Mouse (Mus musculus) heart, adult 2 months (tissue): ENCODE measurements at regions not wholly inside any gene's neighbourhood (a gene's known extent, or its start where the extent isn't known, plus 50 kb on each side); places are given as distances from the start of the nearest gene placed in this dataset.
"Not testable (repeated sequence)": the region's sequence is repeated elsewhere in the genome, so short reads cannot be mapped to it uniquely, and the experiment has no call there.

Experiments used
- DNase-seq, 2 experiments: peaks; one replicate each; pipeline ENCODE4 v3.0.0; 2021
- H3K27ac ChIP-seq: fragments of 200-600 bp; 2 replicates; pipeline ENCODE4 v1.8.1; 2022
- H3K27me3 ChIP-seq: fragments of 200-500 bp; 2 replicates; pipeline ENCODE4 v1.6.1; 2012; ENCODE audit warnings: mild to moderate bottlenecking, low read length, inconsistent platforms, mixed read lengths; ENCODE audit not compliant: control insufficient read depth, insufficient read depth
- H3K36me3 ChIP-seq: fragments of 200-500 bp; 2 replicates; pipeline ENCODE4 v1.6.1; 2012; ENCODE audit warnings: low read length, inconsistent platforms; ENCODE audit not compliant: control insufficient read depth, insufficient read depth
- H3K4me1 ChIP-seq: fragments of 200-500 bp; 2 replicates; pipeline ENCODE4 v1.6.1; 2011; ENCODE audit warnings: low read length; ENCODE audit not compliant: control insufficient read depth, insufficient read depth
- H3K4me3 ChIP-seq: fragments of 200-600 bp; 2 replicates; pipeline ENCODE4 v1.8.1; 2022
- H3K79me2 ChIP-seq: fragments of 200-500 bp; replicated peaks from 2 replicates; pipeline ENCODE4 v1.6.1; 2012; ENCODE audit warnings: mild to moderate bottlenecking, inconsistent platforms, low read length, moderate library complexity, mixed read lengths; ENCODE audit not compliant: control insufficient read depth, insufficient read depth
- H3K9ac ChIP-seq: fragments of 200-500 bp; 2 replicates; pipeline ENCODE4 v1.6.1; 2012; ENCODE audit warnings: low read depth, mild to moderate bottlenecking, control low read depth, inconsistent platforms, low read length, mixed read lengths
- CTCF ChIP-seq: fragments of 200-600 bp; IDR thresholded peaks from 2 replicates; pipeline ENCODE4 v1.8.1; 2022; ENCODE audit warnings: antibody characterized with exemption, mild to moderate bottlenecking, moderate library complexity
- EP300 ChIP-seq: fragments of 200-500 bp; IDR thresholded peaks from 2 replicates; pipeline ENCODE4 v1.6.1; 2011; ENCODE audit warnings: low read depth, low read length, control low read depth; ENCODE audit not compliant: insufficient read depth
- POLR2A ChIP-seq: fragments of 200-500 bp; IDR thresholded peaks from 2 replicates; pipeline ENCODE4 v1.6.1; 2011; ENCODE audit warnings: mild to moderate bottlenecking, low read depth, low read length, control low read depth; ENCODE audit not compliant: insufficient read depth
- WGBS: fragments of 180-500 bp; shearing (Covaris S2); methylation state at CpG from one replicate; pipeline ENCODE4 v1.1.7; 2018; 5-methylcytosine and 5-hydroxymethylcytosine counted together
- intact Hi-C: fragments of 180-260 bp; cut with DNase I; formaldehyde crosslinking; loops from one replicate; pipeline ENCODE4 v1.15.1; 2025

- 84% methylated on average over 5 of the region's 5 CpGs for WGBS
- H3K4me3 ChIP-seq = no peak overlapping the region
- DNase-seq = no peak
- no peaks in the 10 kb centered on the region for H3K27me3 ChIP-seq
- no peak overlapping the region for H3K9ac ChIP-seq
- H3K36me3 ChIP-seq = no peaks in the 10 kb centered on the region
- TF ChIP-seq POLR2A = no peak
- no peak for TF ChIP-seq CTCF
- TF ChIP-seq EP300 = no peak
- no peaks in the 10 kb centered on the region for H3K4me1 ChIP-seq
- intact Hi-C loops = no loop called here
- no peak overlapping the region for H3K27ac ChIP-seq
- H3K79me2 ChIP-seq = no peaks in the 10 kb centered on the region
These were observed 210.8 kb upstream of the Intu start for GRCm38 (mm10) chr3:40320319-40320718.

- Histone ChIP-seq H3K4me3 (no peak overlapping the region), H3K79me2 (no peaks in the 10 kb centered on the region), H3K9ac (no peak overlapping the region), H3K27ac (no peak overlapping the region), H3K4me1 (no peaks in the 10 kb centered on the region), H3K27me3 (no peaks in the 10 kb centered on the region), H3K36me3 (no peaks in the 10 kb centered on the region)
- DNase-seq = no peak
- intact Hi-C loops = no loop called here
- TF ChIP-seq EP300 = no peak
- no peak for TF ChIP-seq CTCF
- no peak for TF ChIP-seq POLR2A
- 90% methylated on average over 22 of the region's 22 CpGs for WGBS
These were observed 204.9 kb upstream of the Intu start for GRCm38 (mm10) chr3:40325872-40326803.

GRCm38 (mm10) chr3:40339492-40340030 lies 191.5 kb upstream of the Intu start:
- intact Hi-C loops = no loop called here
- TF ChIP-seq POLR2A (no peak), EP300 (no peak), CTCF (no peak)
- no peak overlapping the region for H3K4me3 ChIP-seq
- 75% methylated on average over 5 of the region's 5 CpGs for WGBS
- H3K9ac ChIP-seq = no peak overlapping the region
- no peak for DNase-seq
- H3K27me3 ChIP-seq = no peaks in the 10 kb centered on the region
- no peaks in the 10 kb centered on the region for H3K79me2 ChIP-seq
- H3K27ac ChIP-seq = no peak overlapping the region
- no peaks in the 10 kb centered on the region for H3K4me1 ChIP-seq
- H3K36me3 ChIP-seq = no peaks in the 10 kb centered on the region

GRCm38 (mm10) chr3:40355103-40355502 lies 176.0 kb upstream of the Intu start:
- DNase-seq = no peak
- Histone ChIP-seq H3K4me1 (no peaks in the 10 kb centered on the region), H3K36me3 (no peaks in the 10 kb centered on the region), H3K4me3 (no peak overlapping the region), H3K27ac (no peak overlapping the region), H3K27me3 (no peaks in the 10 kb centered on the region), H3K9ac (no peak overlapping the region), H3K79me2 (no peaks in the 10 kb centered on the region)
- 83% methylated on average over 4 of the region's 4 CpGs for WGBS
- TF ChIP-seq CTCF = no peak
- no peak for TF ChIP-seq POLR2A
- no peak for TF ChIP-seq EP300
- intact Hi-C loops = no loop called here

GRCm38 (mm10) chr3:40368421-40368820 lies 162.7 kb upstream of the Intu start:
- H3K27me3 ChIP-seq = no peaks in the 10 kb centered on the region
- no peak overlapping the region for H3K9ac ChIP-seq
- H3K4me3 ChIP-seq = no peak overlapping the region
- H3K36me3 ChIP-seq = no peaks in the 10 kb centered on the region
- no peaks in the 10 kb centered on the region for H3K79me2 ChIP-seq
- intact Hi-C loops = no loop called here
- TF ChIP-seq EP300 (no peak), POLR2A (no peak)
- 51% methylated on average over 4 of the region's 4 CpGs for WGBS
- H3K27ac ChIP-seq = no peak overlapping the region
- no peaks in the 10 kb centered on the region for H3K4me1 ChIP-seq
- no peak for DNase-seq

GRCm38 (mm10) chr3:40371411-40371810 lies 159.7 kb upstream of the Intu start:
- intact Hi-C loops = no loop called here
- Histone ChIP-seq H3K9ac (no peak overlapping the region), H3K36me3 (no peaks in the 10 kb centered on the region), H3K27ac (no peak overlapping the region), H3K27me3 (no peaks in the 10 kb centered on the region), H3K4me3 (no peak overlapping the region), H3K4me1 (no peaks in the 10 kb centered on the region), H3K79me2 (no peaks in the 10 kb centered on the region)
- WGBS = 63% methylated on average over 7 of the region's 7 CpGs
- no peak for TF ChIP-seq CTCF
- TF ChIP-seq EP300 = no peak
- TF ChIP-seq POLR2A = no peak
- no peak for DNase-seq

GRCm38 (mm10) chr3:40376220-40376619 lies 154.9 kb upstream of the Intu start:
- H3K9ac ChIP-seq, H3K4me1 ChIP-seq, H3K79me2 ChIP-seq, H3K27me3 ChIP-seq, H3K27ac ChIP-seq, H3K36me3 ChIP-seq, DNase-seq, intact Hi-C loops, H3K4me3 ChIP-seq: not testable (repeated sequence)
